ENCODE assay signal across 8 mouse cellular contexts in genomic region chr7:126897390-126898101, GRCm38 (mm10). TPM values are rescaled to one million over a fixed set of nuclear protein-coding genes. Genes with fewer than 3 reads are reported as not detected.
DNase-seq lines count a peak whose midpoint lies in the region; ATAC-seq lines count a peak whose summit lies in the region.

No protein-coding gene starts in this region.

- no peaks in the 10 kb centered on the region for H3K9me3 ChIP-seq in heart, embryonic 10.5 days
- no peaks in the 10 kb centered on the region for H3K9me3 ChIP-seq in kidney, embryonic 15.5 days (replicated peaks)

- H3K79me2 ChIP-seq in macrophage (ENCODE audit: inconsistent target): peaks cover 43% of the 10 kb centered on the region

- peaks cover 10% of the 10 kb centered on the region for H3K4me1 ChIP-seq in brown adipose tissue, adult 24 weeks (ENCODE audit: control insufficient read depth, insufficient read depth, insufficient read length, low read length)
- peaks cover 17% of the 10 kb centered on the region for H3K4me1 ChIP-seq in heart, embryonic 10.5 days
- peaks cover 16% of the 10 kb centered on the region for H3K4me1 ChIP-seq in kidney, embryonic 15.5 days

- H3K9ac ChIP-seq in kidney, embryonic 15.5 days: peak overlapping the region; percentile 75

- peak overlapping the region; percentile 75 for H3K4me3 ChIP-seq in brown adipose tissue, adult 24 weeks (ENCODE audit: insufficient read depth, low read depth, low read length)
- H3K4me3 ChIP-seq in heart, embryonic 10.5 days: peak overlapping the region; percentile 71
- peak overlapping the region; percentile 71 for H3K4me3 ChIP-seq in kidney, embryonic 15.5 days (replicated peaks)
- H3K4me3 ChIP-seq in macrophage (ENCODE audit: inconsistent target): peak overlapping the region; percentile 82

- H3K27ac ChIP-seq in brown adipose tissue, adult 24 weeks (replicated peaks; ENCODE audit: low read depth, low read length): peak overlapping the region; percentile 88
- H3K27ac ChIP-seq in heart, embryonic 10.5 days: peak overlapping the region; percentile 92
- H3K27ac ChIP-seq in kidney, embryonic 15.5 days: peak overlapping the region; percentile 61
- peak overlapping the region; percentile 98 for H3K27ac ChIP-seq in macrophage

- peak; percentile 19 for ATAC-seq in kidney, embryonic 15.5 days (replicated peaks; ENCODE audit: low FRiP score)

- H3K27me3 ChIP-seq in heart, embryonic 10.5 days (ENCODE audit: insufficient read depth, poor library complexity, severe bottlenecking): no peaks in the 10 kb centered on the region
- H3K27me3 ChIP-seq in kidney, embryonic 15.5 days: no peaks in the 10 kb centered on the region
- H3K27me3 ChIP-seq in splenic B cell, adult 2 months (ENCODE audit: control insufficient read depth, insufficient read depth, low read length, poor library complexity, severe bottlenecking): no peaks in the 10 kb centered on the region

- peak overlapping the region; percentile 81 for H3K4me2 ChIP-seq in kidney, embryonic 15.5 days

- no peaks in the 10 kb centered on the region for H3K36me3 ChIP-seq in heart, embryonic 10.5 days
- no peaks in the 10 kb centered on the region for H3K36me3 ChIP-seq in kidney, embryonic 15.5 days
- peaks cover 7% of the 10 kb centered on the region; the same call in 1 of the 2 replicates for H3K36me3 ChIP-seq in macrophage (ENCODE audit: inconsistent target)
- no peaks in the 10 kb centered on the region for H3K36me3 ChIP-seq in splenic B cell, adult 2 months (ENCODE audit: control insufficient read depth, insufficient read depth, low read length, poor library complexity, severe bottlenecking)

- peak; percentile 40 for DNase-seq in gastrocnemius, adult 18-20 months (ENCODE audit: low spot score)
- no peak for DNase-seq in gastrocnemius, postnatal 25 days
- DNase-seq in heart, embryonic 10.5 days (ENCODE audit: low spot score): no peak
- DNase-seq in splenic B cell, adult 2 months (ENCODE audit: low read depth, low spot score): peak; percentile 61
- no peak for DNase-seq in adrenal gland, postnatal 14 days

- WGBS in heart, embryonic 10.5 days: 24% methylated on average over 16 of the region's 16 CpGs
- 20% methylated on average over 16 of the region's 16 CpGs for WGBS in kidney, embryonic 15.5 days
- 0% methylated on average over 14 of the region's 16 CpGs for WGBS in macrophage (ENCODE audit: missing documents)

RNA-seq across cellular contexts. Expression of gene Taok2, which starts 13.0 kb away (rescaled TPM):
- 10 to 100 TPM; 19.7 to 21.9 TPM for total RNA-seq in gastrocnemius, adult 18-20 months (2021)
- total RNA-seq in gastrocnemius, postnatal 25 days (2021): 10 to 100 TPM; 20.3 to 26.4 TPM
- polyA plus RNA-seq in brown adipose tissue, adult 24 weeks (2012; ENCODE audit: insufficient read depth, insufficient read length, missing spikeins): 17.6 and 22.7 TPM in 2 replicates
- polyA plus RNA-seq in heart, embryonic 10.5 days (2016; fragmentation: Nextera tagmentation; extraction: Ambion mirVana): 33.2 and 39.2 TPM in 2 replicates
- polyA plus RNA-seq in kidney, embryonic 15.5 days (2015; fragmentation: Nextera tagmentation; extraction: Ambion mirVana): 45.8 and 54.2 TPM in 2 replicates
- 100 to 1,000 TPM in 20 of 26 experiments, 10 to 100 TPM in 6; 47.2 to 205 (median 151) TPM for total RNA-seq in macrophage (2018; cell fraction: chromatin; rRNA removed)
- 10 to 100 TPM; 18.7 to 42.1 (median 29.5) TPM for total RNA-seq in macrophage (2018; cell fraction: cytosol; rRNA removed)
- total RNA-seq in macrophage (2018; cell fraction: nucleus; rRNA removed): 100 to 1,000 TPM in 19 of 26 experiments, 10 to 100 TPM in 7; 55.6 to 193 (median 126) TPM
- polyA plus RNA-seq in macrophage (2018): 24.1 to 40.9 TPM (median 31.3 TPM) in 3 replicates
- 68.8 and 79.4 TPM in 2 replicates for total RNA-seq in adrenal gland, postnatal 14 days (2021)

RNA-seq across cellular contexts. Expression of gene Tmem219, which starts 25.2 kb away (rescaled TPM):
- 10 to 100 TPM in 1 of 2 experiments, 1 to 10 TPM in 1; 9.9 to 12.1 TPM for total RNA-seq in gastrocnemius, adult 18-20 months (2021)
- total RNA-seq in gastrocnemius, postnatal 25 days (2021): 1 to 10 TPM; 8.2 to 9.1 TPM
- 41.9 and 45.2 TPM in 2 replicates for polyA plus RNA-seq in brown adipose tissue, adult 24 weeks (2012; ENCODE audit: insufficient read depth, insufficient read length, missing spikeins)
- polyA plus RNA-seq in heart, embryonic 10.5 days (2016; fragmentation: Nextera tagmentation; extraction: Ambion mirVana): 18.6 and 20.7 TPM in 2 replicates
- 28.5 and 31.6 TPM in 2 replicates for polyA plus RNA-seq in kidney, embryonic 15.5 days (2015; fragmentation: Nextera tagmentation; extraction: Ambion mirVana)
- total RNA-seq in macrophage (2018; cell fraction: chromatin; rRNA removed): 100 to 1,000 TPM in 18 of 26 experiments, 10 to 100 TPM in 8; 32.3 to 243 (median 136) TPM
- total RNA-seq in macrophage (2018; cell fraction: cytosol; rRNA removed): 100 to 1,000 TPM in 13 of 26 experiments, 10 to 100 TPM in 13; 70.1 to 165 (median 109) TPM
- total RNA-seq in macrophage (2018; cell fraction: nucleus; rRNA removed): 100 to 1,000 TPM in 17 of 26 experiments, 10 to 100 TPM in 9; 51.5 to 216 (median 121) TPM
- 36.1 to 105 TPM (median 98.7 TPM) in 3 replicates for polyA plus RNA-seq in macrophage (2018)
- 27.6 and 27.9 TPM in 2 replicates for total RNA-seq in adrenal gland, postnatal 14 days (2021)

RNA-seq across cellular contexts. Expression of gene Kctd13, which starts 31.1 kb away (rescaled TPM):
- 1 to 10 TPM; 2.6 to 2.7 TPM for total RNA-seq in gastrocnemius, adult 18-20 months (2021)
- 1 to 10 TPM; 1.8 to 2.2 TPM for total RNA-seq in gastrocnemius, postnatal 25 days (2021)
- 8.8 and 10.9 TPM in 2 replicates for polyA plus RNA-seq in brown adipose tissue, adult 24 weeks (2012; ENCODE audit: insufficient read depth, insufficient read length, missing spikeins)
- polyA plus RNA-seq in heart, embryonic 10.5 days (2016; fragmentation: Nextera tagmentation; extraction: Ambion mirVana): 15.5 and 21.3 TPM in 2 replicates
- 15.5 and 17.0 TPM in 2 replicates for polyA plus RNA-seq in kidney, embryonic 15.5 days (2015; fragmentation: Nextera tagmentation; extraction: Ambion mirVana)
- total RNA-seq in macrophage (2018; cell fraction: chromatin; rRNA removed): 10 to 100 TPM in 22 of 26 experiments, 1 to 10 TPM in 4; 5.8 to 50.7 (median 25.5) TPM
- total RNA-seq in macrophage (2018; cell fraction: cytosol; rRNA removed): 10 to 100 TPM in 25 of 26 experiments, 1 to 10 TPM in 1; 9.5 to 22.4 (median 19.9) TPM
- total RNA-seq in macrophage (2018; cell fraction: nucleus; rRNA removed): 10 to 100 TPM; 12.0 to 54.9 (median 24.4) TPM
- polyA plus RNA-seq in macrophage (2018): 15.3 to 21.9 TPM (median 16.2 TPM) in 3 replicates
- 20.2 and 24.7 TPM in 2 replicates for total RNA-seq in adrenal gland, postnatal 14 days (2021)

RNA-seq across cellular contexts. Expression of gene Ino80e, which starts 35.4 kb away (rescaled TPM):
- total RNA-seq in gastrocnemius, adult 18-20 months (2021): 10 to 100 TPM in 1 of 2 experiments, 1 to 10 TPM in 1; 8.4 to 12.3 TPM
- 10 to 100 TPM; 11.2 to 11.8 TPM for total RNA-seq in gastrocnemius, postnatal 25 days (2021)
- polyA plus RNA-seq in brown adipose tissue, adult 24 weeks (2012; ENCODE audit: insufficient read depth, insufficient read length, missing spikeins): 16.4 and 27.1 TPM in 2 replicates
- polyA plus RNA-seq in heart, embryonic 10.5 days (2016; fragmentation: Nextera tagmentation; extraction: Ambion mirVana): 79.1 and 92.0 TPM in 2 replicates
- polyA plus RNA-seq in kidney, embryonic 15.5 days (2015; fragmentation: Nextera tagmentation; extraction: Ambion mirVana): 88.9 and 91.0 TPM in 2 replicates
- 10 to 100 TPM; 17.3 to 81.3 (median 47.8) TPM for total RNA-seq in macrophage (2018; cell fraction: chromatin; rRNA removed)
- total RNA-seq in macrophage (2018; cell fraction: cytosol; rRNA removed): 10 to 100 TPM; 27.4 to 49.8 (median 41.5) TPM
- 10 to 100 TPM; 15.0 to 64.5 (median 31.7) TPM for total RNA-seq in macrophage (2018; cell fraction: nucleus; rRNA removed)
- polyA plus RNA-seq in macrophage (2018): 34.7 to 59.9 TPM (median 57.7 TPM) in 3 replicates
- 39.2 and 41.9 TPM in 2 replicates for total RNA-seq in adrenal gland, postnatal 14 days (2021)

RNA-seq across cellular contexts. Expression of gene Hirip3, which starts 35.8 kb away (rescaled TPM):
- total RNA-seq in gastrocnemius, adult 18-20 months (2021): 1 to 10 TPM; 5.0 to 5.4 TPM
- 1 to 10 TPM; 4.2 to 5.0 TPM for total RNA-seq in gastrocnemius, postnatal 25 days (2021)
- polyA plus RNA-seq in brown adipose tissue, adult 24 weeks (2012; ENCODE audit: insufficient read depth, insufficient read length, missing spikeins): 6.1 and 7.4 TPM in 2 replicates
- 31.1 and 35.0 TPM in 2 replicates for polyA plus RNA-seq in heart, embryonic 10.5 days (2016; fragmentation: Nextera tagmentation; extraction: Ambion mirVana)
- 36.8 and 40.1 TPM in 2 replicates for polyA plus RNA-seq in kidney, embryonic 15.5 days (2015; fragmentation: Nextera tagmentation; extraction: Ambion mirVana)
- total RNA-seq in macrophage (2018; cell fraction: chromatin; rRNA removed): 10 to 100 TPM in 9 of 26 experiments, 1 to 10 TPM in 17; 1.5 to 19.1 (median 7.0) TPM
- total RNA-seq in macrophage (2018; cell fraction: cytosol; rRNA removed): 1 to 10 TPM; 1.4 to 4.0 (median 2.1) TPM
- 10 to 100 TPM in 4 of 26 experiments, 1 to 10 TPM in 22; 1.4 to 37.0 (median 4.8) TPM for total RNA-seq in macrophage (2018; cell fraction: nucleus; rRNA removed)
- polyA plus RNA-seq in macrophage (2018): 3.9 to 23.5 TPM (median 19.4 TPM) in 3 replicates
- total RNA-seq in adrenal gland, postnatal 14 days (2021): 24.1 and 30.2 TPM in 2 replicates

Comparison
In these comparisons a context has a peak if more than half of its experiments do, and no peak if none do; other contexts are left out.
1. DNase-seq: peak in gastrocnemius, adult 18-20 months (single experiment) and splenic B cell, adult 2 months (single experiment); none in gastrocnemius, postnatal 25 days (single experiment), heart, embryonic 10.5 days (single experiment) and adrenal gland, postnatal 14 days (single experiment).
2. Peak in every context shown above with its lines, with median percentiles within 50 percentile points of each other: H3K27ac ChIP-seq and H3K4me3 ChIP-seq.